Mouse (Mus musculus): ENCODE measurements around the gene Ndufc1.

GRCm38 (mm10) chr3:51417135-51417458 is 8.3 kb upstream of the Ndufc1 start:
- TF ChIP-seq CTCF (IDR thresholded peaks at IDR 0.05; ENCODE audit: low read depth, low read length) = no peak
- TF ChIP-seq POLR2A (IDR thresholded peaks at IDR 0.05; ENCODE audit: borderline replicate concordance, low read depth, low read length) = no peak
